Mouse (Mus musculus) MEL-GATA-1-ER (cell line): Measurements from ENCODE around the gene Phldb1.
"Not testable (repeated sequence)": the region's sequence is repeated elsewhere in the genome, so short reads cannot be mapped to it uniquely, and the experiment has no call there.

ENCODE experiments used
- DNase-seq: peaks from one replicate; pipeline ENCODE4 v3.0.0-alpha.2; 2012; ENCODE audit warnings: low read depth; ENCODE audit errors: extremely low read depth

Gene Phldb1

DNA sequence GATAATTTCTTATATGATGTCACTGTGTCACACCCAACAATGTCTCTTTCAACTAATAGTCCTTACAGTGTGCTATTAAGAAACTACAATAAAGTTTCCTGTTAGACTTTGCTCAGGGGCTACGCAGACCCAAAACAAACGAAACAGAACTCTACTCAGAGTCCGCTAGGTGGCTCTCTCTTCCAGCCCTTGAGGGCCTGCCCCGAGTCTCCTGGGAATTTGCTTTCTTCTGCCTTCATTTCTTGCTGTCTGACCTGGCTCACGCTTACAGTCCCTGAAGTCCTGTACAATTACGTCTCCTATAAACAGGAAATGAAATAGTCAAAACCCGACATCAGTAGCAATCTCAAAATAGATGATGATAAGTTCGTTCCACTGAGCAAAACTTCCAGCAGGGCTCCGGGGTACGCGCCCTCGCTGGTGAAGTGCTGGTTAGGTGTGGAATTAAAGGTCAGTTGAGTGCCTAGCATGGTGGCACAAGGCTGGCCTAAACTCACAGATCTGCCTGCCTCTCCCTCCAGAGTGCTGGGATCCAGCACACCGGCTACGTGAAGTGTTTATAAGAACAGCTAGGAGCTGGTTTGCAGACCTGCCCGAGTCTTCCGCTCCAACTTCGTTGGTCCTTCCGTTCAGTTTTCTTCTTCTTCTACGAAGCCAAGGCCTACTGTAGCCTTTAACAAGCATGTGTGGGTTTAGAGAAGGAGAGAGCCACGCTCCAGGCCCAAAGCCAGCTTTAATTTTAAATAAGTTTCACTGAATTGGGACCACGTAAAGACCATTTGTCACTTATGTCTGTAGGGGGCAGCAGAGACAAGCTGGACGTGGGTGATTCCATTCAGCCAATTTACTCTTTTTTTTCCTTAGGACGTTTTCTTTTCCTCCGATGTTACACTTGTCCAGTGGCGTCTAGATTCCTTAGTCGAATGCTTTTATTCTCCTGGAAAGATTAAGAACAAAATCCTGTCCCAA lies 79.6 kb downstream of the Phldb1 start:
- peak; percentile 67 for DNase-seq

GRCm38 (mm10) chr9:44653896-44654295 lies 81.1 kb downstream of the Phldb1 start:
- DNase-seq: no peak

- no peak for DNase-seq
Measured at GRCm38 (mm10) chr9:44652027-44652426, 83.0 kb downstream of the Phldb1 start.

DNA sequence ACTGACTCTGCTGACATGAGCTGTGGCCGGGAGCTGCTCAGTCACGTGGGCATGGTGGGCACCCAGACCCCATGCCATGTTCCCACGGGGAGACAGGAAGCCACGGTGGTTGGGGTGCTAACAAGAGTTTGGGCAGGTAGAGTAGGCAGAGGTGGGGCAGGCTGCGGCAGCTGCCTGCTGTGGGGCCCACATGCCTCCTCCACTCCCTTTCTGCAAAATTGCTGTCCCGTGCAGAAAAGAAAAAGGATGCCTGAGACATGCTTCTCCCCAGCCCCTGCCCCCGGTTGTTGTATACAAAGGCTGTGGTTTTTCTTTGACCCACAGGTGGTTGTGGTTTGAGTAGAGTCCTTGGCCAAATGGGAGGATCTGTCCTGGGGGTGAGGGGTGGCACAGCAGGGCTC lies 86.1 kb downstream of the Phldb1 start:
- no peak for DNase-seq

GRCm38 (mm10) chr9:44647656-44648055 lies 87.3 kb downstream of the Phldb1 start:
- DNase-seq: no peak

- DNase-seq: no peak
Measured at GRCm38 (mm10) chr9:44647026-44647425, 88.0 kb downstream of the Phldb1 start.

DNA sequence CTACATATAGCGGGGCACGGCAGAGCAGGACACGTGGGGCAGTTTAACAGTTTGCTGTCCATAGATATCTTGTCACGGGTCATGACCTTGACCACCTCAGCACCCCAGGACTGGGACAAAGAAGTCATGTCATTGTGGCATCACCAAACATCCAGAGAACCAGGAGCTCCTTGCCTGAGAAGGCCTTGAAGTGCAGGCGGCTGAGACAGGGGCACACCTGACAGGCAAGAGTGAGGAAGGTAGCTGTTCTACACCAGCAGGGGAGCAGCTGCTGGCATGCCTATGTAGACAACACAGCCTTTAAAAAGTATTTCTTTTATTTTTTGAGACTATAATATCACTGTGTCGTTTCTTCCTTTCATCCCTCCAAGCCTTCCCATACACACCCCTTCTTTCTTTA lies 88.6 kb downstream of the Phldb1 start:
- DNase-seq: no peak

GRCm38 (mm10) chr9:44645924-44646323 lies 89.1 kb downstream of the Phldb1 start:
- DNase-seq: no peak

DNA sequence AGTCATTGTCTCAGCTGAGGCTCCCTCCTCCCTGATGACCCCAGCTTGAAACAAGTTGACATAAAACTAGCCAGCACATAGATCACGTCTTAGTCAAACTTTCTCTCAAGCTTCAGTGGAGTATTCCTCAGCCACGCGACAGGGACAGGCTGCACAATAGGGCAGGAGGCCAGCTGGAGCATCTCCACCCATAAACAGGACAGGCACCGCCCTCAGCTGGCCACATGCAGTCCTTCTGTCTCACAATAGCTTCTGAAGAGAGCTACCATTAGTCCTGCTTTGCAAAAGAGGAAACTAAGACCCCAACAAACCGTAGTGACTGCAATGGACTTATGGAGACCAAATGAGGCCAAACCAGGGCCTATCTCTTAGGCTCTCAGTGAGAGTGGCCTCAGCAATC lies 89.5 kb downstream of the Phldb1 start:
- no peak for DNase-seq

DNA sequence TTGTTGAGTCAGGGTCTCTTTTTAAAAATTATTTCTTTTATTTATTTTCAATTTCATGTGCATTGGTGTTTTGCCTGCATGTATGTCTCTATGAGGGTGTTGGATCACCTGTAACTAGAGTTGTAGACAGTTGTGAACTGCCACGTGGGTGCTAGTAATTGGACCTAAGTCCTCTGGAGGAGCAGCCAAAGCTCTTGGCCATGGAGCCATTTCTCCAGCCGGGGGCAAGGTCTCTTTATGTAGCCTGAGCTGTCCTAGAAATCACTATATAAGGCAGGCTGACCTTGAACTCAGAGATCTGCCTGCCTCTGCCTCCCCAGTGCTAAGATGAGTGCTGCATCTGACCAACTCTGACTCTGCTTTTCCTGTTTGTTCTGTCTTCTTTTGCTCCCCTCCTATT lies 90.8 kb downstream of the Phldb1 start:
- DNase-seq: no peak

DNA sequence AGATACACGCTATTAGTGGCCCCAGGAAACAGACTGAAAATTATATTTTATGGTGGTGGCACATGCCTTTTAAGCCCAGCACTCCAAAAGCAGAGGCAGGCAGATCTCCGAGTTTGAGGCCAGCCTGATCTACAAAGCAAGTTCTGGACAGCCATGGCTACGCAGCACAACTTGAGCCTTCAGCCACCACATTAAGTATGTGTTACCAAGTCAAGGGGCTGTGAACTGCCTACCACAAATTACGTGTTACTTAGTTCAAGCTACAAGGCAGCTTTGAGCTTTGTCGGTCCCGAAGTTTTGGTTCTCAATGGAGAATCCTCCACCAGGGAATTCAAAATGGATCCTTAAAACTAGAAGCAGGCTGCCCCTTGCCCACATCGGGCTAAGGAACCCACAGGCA lies 91.9 kb downstream of the Phldb1 start:
- DNase-seq: no peak

- DNase-seq: no peak
Measured at GRCm38 (mm10) chr9:44641616-44642015, 93.4 kb downstream of the Phldb1 start.

GRCm38 (mm10) chr9:44640646-44641357 lies 94.2 kb downstream of the Phldb1 start:
- DNase-seq: no peak

DNA sequence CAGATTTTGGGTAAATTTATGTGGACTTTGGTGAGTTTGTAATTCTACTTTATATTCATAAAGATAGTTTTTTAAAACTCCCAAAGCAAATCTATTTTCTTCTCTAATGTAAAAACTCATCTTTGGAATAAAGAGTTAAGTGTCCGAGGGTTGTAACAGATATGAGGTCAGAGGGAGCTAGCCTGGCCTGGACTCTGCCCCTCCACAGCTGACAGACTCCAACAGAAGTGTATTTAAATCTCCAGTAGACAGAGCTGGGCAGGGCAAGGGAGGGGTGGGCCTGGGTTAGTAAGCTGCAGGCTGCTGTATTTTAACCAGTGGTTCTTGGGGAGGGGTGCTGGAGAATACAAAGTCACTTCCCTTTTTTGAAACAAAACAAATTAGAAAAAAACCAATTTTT lies 95.0 kb downstream of the Phldb1 start:
- not testable (repeated sequence) for DNase-seq

GRCm38 (mm10) chr9:44638726-44639125 lies 96.3 kb downstream of the Phldb1 start:
- not testable (repeated sequence) for DNase-seq

DNA sequence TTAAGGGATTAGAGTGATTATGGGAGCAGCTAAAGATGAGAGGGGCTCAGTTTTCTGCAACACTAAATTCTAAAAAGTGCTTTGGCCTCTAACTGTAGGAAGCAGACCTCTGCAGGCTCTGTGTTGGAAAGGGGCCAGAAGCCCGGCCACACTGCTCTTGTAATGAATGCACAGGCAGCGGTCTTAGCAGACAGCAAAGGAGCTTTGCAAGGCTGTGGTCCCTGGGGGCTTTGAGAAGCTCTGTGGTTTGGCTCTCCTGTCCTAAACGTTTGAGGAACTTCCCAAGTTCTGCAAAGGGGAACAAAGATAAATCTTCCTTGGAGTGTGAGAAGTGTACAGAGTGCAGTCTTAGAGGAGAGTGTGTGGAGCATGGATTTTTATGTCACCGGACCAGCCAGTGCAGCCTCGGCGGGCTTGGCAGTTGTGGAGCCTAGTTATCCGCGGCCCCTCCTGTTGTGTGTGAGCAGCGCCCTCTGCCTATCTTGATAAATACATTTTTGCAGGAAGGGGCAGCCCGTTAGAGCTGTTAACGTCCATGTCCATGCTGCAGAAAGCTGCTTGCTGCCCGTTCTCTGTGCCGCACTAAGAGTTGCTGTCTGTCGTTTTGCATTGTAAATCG lies 97.3 kb downstream of the Phldb1 start:
- DNase-seq: no peak
